Mouse (Mus musculus) mesoderm, embryonic 11.5 days (tissue): ENCODE measurements at regions not wholly inside any gene's neighbourhood (a gene's known extent, or its start where the extent isn't known, plus 50 kb on each side); places are given as distances from the start of the nearest gene placed in this dataset.
A peak's percentile ranks its signal among the peaks of the same experiment; 100 is the strongest.

Experiments used
- DNase-seq: peaks from one replicate; pipeline ENCODE4 v3.0.0-alpha.2; 2012; ENCODE audit warnings: low read depth, low spot score

DNA sequence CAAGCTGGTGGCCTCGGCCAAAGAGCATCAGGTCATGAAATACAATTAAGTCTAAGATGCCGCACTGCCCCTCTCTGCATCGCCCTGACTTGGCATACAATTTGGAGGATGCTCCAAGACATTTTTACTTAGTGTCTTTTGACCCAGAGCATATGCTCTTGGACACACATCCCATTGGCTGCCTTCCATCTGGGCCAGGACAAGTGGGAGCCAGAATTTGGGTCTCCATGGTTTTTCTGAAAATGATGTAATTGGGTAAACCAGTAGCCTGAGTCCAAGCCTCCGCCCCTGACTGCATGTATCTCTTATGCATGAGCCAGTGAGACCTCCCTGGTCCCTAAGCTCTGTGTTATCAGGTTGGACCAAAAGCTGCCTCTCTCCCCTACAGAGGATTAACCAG lies 117.1 kb upstream of the Rpl38 start:
- DNase-seq: no peak

DNA sequence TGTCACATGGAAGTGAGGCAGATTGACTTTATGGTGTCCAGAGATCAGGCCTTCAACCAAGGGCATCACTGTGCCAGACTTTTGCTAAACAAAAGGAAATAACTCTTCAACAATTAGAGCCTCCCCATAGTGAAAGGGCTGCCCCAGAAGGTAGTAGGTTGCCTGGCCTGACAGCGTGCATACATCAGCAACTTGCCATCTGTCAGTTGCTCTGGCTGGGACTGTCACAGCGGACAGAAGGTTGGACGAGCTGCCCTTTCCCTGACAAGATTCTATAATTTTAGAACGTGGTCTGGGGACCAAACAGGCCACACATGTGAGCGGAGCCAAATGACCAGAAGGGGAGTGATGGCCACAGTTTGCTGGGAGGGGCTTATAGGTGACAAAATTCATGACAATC lies 119.7 kb upstream of the Rpl38 start:
- no peak for DNase-seq

DNA sequence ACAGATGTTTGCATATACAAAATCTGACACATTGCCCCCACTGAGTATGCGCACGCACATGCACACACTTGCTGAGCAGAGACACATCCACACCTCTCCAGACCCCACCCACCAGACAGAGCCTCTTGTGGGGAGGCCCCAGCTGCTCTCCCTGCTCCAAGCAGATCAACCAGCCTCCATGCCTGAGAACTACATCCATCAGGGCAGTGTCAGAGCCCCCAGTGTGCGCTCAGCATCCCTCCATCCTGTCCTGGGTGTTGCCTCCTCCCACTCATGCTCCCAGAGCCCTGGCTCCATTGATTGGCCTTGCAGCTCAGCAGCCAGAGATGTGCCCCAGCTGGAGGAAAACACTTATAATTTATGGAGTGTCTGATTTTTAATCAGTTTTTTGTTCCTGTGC lies 124.1 kb upstream of the Rpl38 start:
- peak; percentile 48 for DNase-seq

DNA sequence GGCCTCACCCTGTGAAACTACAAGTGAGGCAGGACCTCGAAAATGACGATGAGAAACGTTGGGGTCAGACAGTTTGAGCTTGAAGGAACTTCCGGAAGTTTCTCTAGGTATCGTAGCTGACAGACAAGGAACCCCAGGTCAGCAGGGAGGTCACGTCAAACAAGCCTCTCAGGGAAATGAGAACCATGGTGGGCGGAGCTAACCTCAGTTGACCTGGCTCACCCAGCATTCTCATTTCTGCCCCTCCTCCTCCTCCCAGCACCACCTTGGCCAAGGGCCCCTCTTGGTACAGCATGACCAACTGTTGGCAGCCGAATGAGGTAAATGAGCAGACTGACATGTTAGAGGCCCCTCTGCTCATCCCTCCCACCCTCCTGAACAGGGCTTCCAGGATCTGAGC lies 126.2 kb upstream of the Rpl38 start:
- DNase-seq: no peak

DNA sequence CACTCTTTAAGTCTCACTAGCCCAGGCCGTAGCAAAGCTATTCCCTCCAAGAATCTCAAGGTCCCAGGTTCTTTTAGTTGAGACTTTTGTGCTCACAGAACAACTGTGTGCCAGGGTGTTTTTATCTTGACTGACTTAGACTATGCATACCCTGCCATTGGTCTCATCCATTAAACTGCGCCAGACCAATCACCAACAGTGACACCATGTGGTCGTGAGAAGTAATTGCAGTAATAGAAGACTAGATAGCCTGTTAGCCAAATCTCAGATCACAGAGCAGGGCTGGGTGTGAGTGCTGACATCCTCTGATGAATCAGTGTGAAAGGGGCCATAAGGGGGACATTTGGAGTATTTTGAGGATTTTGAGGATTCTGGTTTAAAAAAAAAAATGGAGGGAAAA lies 127.8 kb upstream of the Rpl38 start:
- no peak for DNase-seq

DNA sequence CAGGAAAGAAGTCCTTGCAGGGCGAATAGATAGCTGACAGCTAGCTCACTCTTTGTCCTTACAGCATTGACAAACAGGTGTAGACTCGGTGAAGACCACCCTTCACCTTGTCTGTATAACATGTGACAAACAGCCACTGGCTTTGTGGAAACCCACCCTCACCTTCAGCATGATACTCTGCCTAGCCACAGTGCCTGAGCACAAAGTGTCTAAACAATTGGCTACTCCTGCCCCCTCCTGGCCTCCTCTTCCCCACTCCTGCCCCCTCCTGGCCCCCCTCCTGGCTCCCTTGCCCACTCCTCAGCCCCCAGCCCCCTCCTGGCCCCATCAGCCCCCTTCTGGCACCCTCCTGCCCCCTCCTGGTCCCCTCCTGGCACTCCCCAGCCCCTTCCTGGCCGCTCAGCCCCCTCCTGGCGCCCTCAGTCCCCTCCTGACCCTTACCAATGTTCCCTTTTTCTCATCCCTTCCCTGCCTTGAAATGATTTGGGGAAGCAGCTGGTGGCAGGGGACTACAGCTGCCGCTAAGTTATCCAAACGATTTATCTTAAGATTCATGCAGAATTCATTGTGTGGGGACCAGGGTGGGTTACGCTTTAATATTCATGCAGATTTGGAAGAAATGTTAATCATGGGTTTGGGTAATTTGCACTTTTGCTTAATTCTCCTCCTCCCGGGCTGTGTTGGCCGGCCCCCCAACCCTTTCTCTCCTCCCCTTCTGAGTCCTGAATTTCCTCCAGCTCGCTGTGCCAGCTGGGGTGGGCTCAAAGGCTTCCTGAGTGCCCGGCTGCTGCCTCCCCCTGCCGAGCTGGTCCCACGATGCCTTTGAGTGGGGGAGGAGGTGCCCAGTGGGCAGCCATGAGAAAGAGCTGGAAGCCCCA lies 131.5 kb upstream of the Rpl38 start:
- DNase-seq: peak; percentile 41

DNA sequence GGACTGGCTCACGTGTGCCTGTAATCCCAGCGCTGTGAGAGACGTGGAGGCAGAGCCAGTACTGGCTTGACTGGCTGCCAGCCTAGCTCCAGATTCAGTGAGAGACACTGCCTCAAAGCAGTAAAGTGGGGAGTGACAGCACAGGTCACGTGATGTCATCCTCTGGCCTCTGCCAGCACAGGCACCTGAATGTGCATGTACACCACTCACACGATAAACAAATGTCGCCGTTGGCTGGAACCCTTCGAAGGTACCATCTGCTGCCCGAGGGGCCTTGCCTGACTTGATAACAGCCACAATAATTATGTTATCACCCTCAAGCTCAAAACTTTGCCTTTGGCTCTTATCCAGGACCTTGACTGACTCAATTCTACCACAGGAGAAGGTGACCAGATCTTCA lies 132.4 kb upstream of the Rpl38 start:
- no peak for DNase-seq

DNA sequence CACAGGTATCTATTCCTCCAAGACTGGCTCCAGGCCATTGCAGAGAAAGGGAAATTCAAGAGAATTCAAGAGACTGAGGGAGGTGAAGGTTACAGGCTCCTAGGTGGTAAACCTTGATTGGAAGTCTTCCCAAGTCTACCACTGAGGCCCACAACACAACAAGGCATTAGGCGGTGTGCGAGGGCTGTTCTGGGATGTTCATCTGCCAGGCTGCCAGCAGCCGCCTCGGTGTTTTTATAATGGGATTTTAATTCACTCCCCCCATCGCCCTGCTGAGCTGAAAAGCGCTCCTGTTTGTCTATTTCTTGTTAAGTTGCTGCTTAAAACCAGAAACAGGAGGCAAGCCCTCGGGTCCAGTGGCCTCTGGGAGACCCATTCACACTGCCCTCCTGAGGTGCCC lies 133.9 kb upstream of the Rpl38 start:
- no peak for DNase-seq

DNA sequence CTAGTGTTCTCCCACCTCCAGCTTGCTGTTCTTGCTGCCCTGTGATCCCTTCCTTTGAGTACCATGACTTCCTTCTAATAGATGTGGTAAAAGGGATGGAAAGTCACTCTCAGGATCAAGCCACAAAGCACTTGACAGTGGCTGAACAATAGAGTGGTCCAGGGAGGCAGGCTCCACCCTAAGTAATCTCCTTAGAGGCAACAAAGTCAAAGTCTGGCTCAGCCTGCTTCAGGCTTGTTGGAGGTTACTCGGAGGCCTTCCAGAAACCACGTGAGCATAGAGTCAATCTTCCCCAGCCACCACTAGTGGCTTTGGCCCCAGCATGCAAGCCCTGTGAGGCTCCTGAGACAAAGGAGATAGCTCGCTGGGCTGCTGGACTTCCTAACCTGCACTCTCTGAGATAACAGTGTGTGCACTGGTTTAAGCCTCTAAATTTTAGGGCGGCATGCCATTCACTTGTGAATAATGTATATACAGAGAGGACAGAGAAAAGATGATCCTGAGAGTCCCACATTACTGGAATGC lies 137.0 kb upstream of the Rpl38 start:
- DNase-seq: no peak

DNA sequence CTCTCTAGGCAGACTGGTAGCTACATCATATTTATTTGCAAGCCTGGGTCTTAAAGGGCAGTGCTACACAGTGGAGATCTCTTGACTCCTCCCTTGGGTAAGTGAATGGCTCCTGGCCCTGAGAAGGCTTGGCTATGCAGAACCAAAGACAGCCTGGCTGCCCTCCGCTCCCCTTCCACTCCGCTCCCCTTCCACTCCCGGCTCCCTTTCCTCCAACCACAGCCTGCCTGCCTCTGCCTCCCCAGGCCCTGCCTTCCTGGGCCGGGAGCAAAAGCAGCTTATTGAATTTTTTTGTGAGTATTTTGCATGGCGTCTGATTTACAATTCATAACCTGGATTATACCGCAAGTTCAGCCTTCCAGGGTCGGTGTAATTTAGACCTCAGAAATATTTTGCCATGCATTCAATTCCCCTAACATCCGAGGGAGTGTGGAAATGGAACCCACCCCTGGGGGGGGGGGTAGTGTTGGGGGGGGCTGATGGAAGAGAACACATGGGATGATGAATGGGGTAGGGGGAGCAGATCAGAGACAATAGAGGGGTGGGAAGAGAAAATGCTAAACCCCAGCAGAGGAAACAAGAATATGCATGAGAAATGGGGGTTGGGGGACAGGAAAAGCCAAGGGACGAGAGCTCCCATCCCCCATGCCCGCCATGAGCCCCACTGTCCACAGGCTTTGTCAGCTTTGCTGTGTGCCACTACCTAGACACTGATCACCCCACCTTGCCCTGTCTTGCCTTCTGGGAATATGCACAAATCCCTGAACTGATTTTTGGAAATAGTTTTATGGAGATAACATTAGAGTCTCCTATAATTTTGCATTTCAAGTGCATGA lies 139.2 kb upstream of the Rpl38 start:
- DNase-seq: no peak

DNA sequence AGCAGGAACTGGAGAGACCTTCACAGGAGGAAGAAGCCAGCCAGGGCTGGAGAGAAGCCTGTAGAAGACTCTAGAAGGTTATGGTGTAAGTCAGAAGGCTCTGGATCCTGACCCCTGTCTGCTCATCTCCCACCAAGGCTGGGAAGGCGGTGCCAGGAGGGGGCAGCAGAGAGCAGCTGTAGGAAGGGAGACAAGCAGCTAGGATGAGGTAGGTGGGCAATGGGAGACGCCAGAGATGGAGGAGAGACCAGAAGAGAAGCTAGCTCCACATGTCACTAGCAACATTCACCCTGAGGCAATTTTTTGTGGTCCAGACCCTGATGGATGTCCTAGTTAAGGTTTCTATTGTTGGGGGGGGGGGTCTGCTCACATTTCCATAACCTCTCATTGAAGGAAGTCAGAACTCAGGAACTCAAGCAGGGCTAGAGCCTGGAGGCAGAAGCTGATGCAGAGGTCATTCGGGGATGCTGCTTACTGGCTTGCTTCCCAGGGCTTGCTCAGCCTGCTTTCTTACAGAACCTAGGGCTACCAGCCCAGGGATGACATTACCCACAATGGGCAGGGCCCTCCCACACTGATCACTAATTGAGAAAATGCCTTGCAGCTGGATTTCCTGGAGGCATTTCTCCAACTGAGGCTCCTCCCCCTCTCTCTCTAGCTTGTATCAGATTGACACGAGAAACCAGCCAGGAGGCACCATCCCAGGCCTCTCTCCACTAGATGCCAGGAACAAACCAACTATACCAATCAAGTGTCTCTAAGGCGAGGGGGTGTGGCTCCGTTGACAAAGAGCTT lies 144.7 kb upstream of the Rpl38 start:
- DNase-seq: peak; percentile 81

DNA sequence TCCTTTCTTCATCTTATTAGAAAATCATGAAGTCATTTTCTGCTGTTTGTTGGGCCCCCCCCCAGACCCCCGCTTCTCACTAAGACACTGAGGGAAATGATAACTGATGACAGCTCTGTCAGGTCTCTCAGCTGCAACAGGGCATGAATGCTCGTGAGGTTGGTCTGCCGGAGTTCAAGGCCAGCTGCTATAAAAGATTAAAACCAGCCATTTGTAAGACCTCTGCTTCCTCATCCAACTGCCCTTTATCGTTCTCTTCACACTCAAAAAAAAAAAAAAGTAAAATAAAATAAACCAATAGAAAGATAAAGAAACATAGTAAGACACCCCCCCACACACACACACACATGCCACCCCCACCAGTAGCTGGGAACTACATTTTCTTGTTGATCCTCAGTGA lies 153.0 kb upstream of the Rpl38 start:
- DNase-seq: no peak

DNA sequence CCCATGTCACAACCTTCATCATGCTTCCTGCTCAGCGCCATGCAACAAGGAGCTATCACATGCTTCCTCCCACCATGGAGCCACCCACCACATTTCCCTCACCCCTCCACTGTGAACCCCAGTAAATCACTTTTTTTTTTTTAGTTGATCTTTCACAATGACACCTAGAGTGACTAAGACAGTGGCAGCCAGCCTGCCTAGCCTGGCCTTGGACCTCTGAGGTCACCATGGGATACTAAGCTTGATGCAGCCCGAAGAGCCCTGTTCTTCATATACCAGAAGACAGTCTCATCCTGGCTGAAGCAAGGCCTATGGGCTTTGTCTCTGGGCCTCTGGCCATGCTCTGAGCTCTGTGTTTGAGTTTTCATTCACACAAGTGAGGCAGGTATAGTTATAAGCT lies 154.2 kb upstream of the Rpl38 start:
- DNase-seq: no peak

DNA sequence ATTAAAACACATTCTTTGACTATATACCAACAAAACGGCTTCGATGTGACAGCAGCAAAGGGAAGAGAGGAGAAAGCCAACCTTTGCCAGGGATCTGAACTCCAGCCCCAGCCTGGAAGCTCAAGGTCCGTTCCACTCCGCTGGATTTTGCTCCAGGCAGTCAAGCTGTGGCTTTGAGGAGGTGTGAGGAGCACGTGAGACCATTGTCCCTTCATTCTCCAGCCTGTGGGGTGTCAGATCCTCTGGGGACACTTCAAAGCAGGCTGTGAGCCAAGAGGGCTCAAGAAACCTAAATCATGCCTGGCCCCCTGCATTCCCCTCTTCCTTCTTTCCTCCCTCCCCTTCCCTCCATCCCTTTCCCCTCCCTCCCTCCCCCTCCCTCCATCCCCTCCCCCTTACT lies 154.9 kb upstream of the Rpl38 start:
- DNase-seq: peak; percentile 23

DNA sequence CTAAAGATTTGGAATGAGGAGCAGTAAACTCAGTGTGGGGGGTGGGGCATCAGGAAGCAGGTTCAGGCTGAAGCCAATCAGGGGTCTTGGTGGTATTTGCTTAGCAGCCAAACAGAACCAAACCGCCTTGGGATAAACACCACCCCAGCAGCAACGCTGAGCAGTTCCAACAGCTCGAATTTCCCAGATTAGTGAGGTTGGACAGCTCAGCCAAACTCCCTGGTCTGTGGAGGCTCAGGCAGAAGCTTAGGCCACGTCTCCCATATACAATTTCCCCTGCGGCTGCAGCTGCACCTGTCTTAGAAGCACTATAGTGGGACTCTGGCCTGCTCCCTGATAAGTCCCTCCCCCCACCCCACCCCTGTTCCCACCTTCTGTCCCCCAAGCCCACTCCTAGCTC lies 156.3 kb upstream of the Rpl38 start:
- no peak for DNase-seq

DNA sequence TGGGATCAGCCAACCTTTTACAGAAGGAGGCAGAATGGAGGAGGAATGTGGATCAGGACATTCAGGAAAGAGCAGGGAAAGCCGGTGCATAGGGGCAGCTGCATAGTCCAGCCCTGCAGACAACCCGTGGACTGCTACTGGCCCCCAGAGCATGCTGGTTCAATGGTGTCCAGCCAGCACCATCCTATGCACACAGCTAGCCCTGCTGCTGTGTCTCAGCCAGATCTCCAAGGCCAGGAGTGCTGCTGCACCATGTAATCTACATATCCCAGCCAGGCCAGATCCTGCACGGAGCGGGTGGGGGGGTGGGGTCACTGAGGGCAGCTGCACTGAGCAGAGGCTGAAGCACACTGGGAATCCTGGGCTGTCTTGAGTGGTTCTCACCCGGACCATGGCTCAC lies 165.8 kb upstream of the Rpl38 start:
- no peak for DNase-seq

DNA sequence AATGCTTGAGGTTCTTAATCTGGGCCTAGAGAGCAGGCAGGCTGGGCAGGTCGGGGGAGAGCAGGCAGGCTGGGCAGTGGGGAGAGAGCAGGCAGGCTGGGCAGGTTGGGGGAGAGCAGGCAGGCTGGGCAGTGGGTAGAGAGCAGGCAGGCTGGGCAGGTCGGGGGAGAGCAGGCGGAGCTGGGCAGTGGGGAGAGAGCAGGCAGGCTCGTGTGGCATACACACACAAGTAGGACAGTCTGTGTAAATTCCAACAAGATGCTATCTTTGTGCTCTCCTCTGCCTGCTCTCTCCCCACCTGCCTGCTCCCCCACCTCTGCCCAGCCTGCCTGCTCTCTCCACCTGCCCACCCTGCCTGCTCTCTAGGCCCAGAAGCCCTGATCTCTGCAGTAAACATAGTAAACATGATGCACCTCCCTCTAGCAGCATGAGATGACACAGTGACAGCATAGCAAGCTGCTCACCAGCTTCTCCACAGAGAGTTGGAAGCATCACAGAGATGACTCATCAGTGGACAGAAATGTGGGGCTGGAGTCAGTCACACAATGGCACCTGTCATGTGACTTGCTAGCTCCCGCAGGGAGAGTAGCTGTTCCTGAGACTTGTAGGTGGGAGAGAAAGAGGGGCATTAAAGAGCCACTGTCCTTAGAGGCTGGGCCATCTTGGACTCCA lies 166.3 kb upstream of the Rpl38 start:
- DNase-seq: no peak

DNA sequence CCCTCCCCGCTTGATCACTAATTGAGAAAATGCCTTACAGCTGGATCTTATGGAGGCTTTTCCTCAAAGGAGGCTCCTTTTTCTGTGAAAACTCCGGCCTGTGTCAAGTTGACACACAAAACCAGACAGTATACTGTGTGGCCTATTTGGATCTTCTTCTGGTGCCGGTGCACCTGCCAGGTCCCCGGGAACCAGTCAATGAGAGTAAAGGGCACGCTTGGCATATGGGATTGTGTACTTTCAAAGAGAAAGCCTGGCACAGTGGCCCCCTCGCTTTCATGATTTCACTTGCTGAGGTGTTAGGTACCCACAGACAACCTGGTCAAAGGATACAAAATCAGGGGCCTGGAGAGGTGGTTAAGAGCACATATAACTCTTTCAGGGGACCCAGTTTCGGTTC lies 167.9 kb upstream of the Rpl38 start:
- no peak for DNase-seq

DNA sequence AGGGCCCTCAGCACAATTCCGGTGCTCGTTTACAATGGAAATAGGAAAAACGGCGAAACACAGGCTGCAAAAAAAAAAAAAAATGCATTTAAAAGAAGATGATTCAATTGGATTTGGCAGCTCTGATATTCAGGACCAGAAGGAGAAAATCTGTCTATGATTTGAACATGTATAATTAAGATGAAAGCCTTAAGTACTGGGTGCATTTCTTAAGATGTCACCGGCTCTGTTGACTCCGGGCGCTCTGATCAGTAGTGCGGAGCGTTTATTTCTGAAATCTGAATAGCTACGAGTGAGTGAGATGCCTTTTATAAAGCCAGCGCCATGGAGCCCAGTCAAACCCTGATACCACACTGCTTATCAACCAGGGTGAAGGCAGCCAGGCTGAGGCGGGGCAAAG lies 168.7 kb upstream of the Rpl38 start:
- no peak for DNase-seq

DNA sequence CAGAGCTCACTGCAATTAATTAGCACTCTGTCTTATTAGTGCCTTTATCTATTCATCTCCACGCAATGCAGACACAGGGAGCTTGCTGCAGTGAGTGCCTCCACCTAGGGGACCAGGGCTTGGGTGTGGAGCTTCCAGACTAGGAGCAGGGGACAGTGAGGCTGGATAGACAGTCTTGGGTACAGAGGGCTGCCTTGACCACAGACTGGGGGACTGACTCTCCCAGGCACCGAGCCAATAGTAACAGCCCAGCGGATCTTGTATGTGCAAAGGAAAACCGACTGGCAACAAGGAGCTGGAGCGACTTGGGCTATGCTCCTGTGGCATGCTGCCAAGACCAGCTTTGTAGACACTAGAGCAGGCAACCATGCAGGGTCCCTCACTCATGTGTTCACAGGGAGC lies 172.8 kb upstream of the Rpl38 start:
- no peak for DNase-seq

DNA sequence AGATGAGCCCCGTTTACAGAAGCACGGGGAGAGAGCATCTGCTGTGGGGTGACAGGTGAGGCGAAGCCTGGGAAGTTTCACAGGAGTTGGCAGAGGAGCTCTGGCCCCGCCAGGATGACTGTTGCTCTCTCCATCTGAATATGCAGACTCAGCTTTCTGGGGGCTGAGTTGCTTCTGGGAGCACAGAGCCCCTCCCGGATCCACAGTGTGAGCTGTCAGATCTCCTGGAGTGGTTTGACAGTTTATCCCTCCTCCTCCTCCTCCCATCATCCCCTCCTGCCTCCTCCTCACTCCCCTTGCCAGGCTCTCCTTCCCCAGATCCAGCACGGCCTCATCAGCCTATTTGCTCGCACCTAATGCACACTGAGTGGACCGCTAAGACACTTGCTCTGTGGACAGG lies 181.9 kb upstream of the Rpl38 start:
- no peak for DNase-seq
